Mouse (Mus musculus): ENCODE data around the gene 0610037L13Rik.

- TF ChIP-seq CTCF (conservative IDR thresholded peaks at IDR 0.05 in 1 of 2, IDR thresholded peaks at IDR 0.05 in 1 of 2; ENCODE audit: low read depth in 2 of 2, low read length in 2 of 2) (no peak), POLR2A (IDR thresholded peaks at IDR 0.05; ENCODE audit: low read depth, low read length) (no peak), KAT2A (IDR thresholded peaks at IDR 0.05; ENCODE audit: insufficient replicate concordance, low read length) (no peak), NELFE (IDR thresholded peaks at IDR 0.05; ENCODE audit: low read depth, low read length) (no peak), ZC3H11A (IDR thresholded peaks at IDR 0.05; ENCODE audit: low read depth, low read length) (no peak), TCF12 (IDR thresholded peaks at IDR 0.05; ENCODE audit: low read depth, low read length) (no peak), JUND (conservative IDR thresholded peaks at IDR 0.05; ENCODE audit: low read depth, low read length) (no peak), MAX (IDR thresholded peaks at IDR 0.05; ENCODE audit: low read length) (no peak), IRF4 (IDR thresholded peaks at IDR 0.05; ENCODE audit: low read depth, low read length) (no peak), USF2 (conservative IDR thresholded peaks at IDR 0.05; ENCODE audit: low read depth, low read length) (no peak), RCOR1 (conservative IDR thresholded peaks at IDR 0.05; ENCODE audit: low read depth, low read length) (no peak), HCFC1 (IDR thresholded peaks at IDR 0.05; ENCODE audit: low read depth, low read length) (no peak), ZMIZ1 (IDR thresholded peaks at IDR 0.05; ENCODE audit: low read depth, low read length) (no peak), EP300 (IDR thresholded peaks at IDR 0.05; ENCODE audit: low read length) (no peak)
Observed at GRCm38 (mm10) chr4:107856958-107857686, 32.5 kb upstream of the 0610037L13Rik start.

All from CH12.LX (cell line).